Mouse (Mus musculus) myocyte (in vitro differentiated cells): ENCODE data around the gene Tspan9. TPM values are rescaled to one million over a fixed set of nuclear protein-coding genes. Genes with fewer than 3 reads are reported as not detected.
A peak's percentile ranks its signal among the peaks of the same experiment; 100 is the strongest.

Experiments used
- H3K27me3 ChIP-seq: one replicate; pipeline ENCODE4 v1.6.1; 2011; ENCODE audit not compliant: control insufficient read depth, insufficient read depth, insufficient read length
- H3K36me3 ChIP-seq: one replicate; pipeline ENCODE4 v1.6.1; 2011; ENCODE audit not compliant: control insufficient read depth, insufficient read depth
- H3K4me2 ChIP-seq: one replicate; pipeline ENCODE4 v1.6.1; 2011; ENCODE audit warnings: low read depth, control low read depth
- H3K4me3 ChIP-seq: one replicate; pipeline ENCODE4 v1.5.1; 2011; ENCODE audit warnings: mild to moderate bottlenecking, control low read depth, moderate library complexity
- H3K79me2 ChIP-seq: one replicate; pipeline ENCODE4 v1.6.1; 2011; ENCODE audit not compliant: control insufficient read depth, insufficient read depth
- H3ac ChIP-seq: one replicate; pipeline ENCODE4 v1.6.1; 2011; ENCODE audit not compliant: control insufficient read depth, insufficient read length
- CEBPB ChIP-seq: IDR thresholded peaks from 2 replicates; pipeline ENCODE4 v1.6.1; 2011; ENCODE audit warnings: mild to moderate bottlenecking, moderate library complexity; ENCODE audit not compliant: poor library complexity, insufficient read depth, severe bottlenecking
- E2F4 ChIP-seq: IDR thresholded peaks from one replicate; pipeline ENCODE4 v1.6.1; 2011; ENCODE audit warnings: mild to moderate bottlenecking, control low read depth, moderate library complexity; ENCODE audit not compliant: insufficient read depth
- MAX ChIP-seq: IDR thresholded peaks from one replicate; pipeline ENCODE4 v1.6.1; 2011; ENCODE audit warnings: low read depth, mild to moderate bottlenecking, control low read depth
- MYOD1 ChIP-seq, 3 experiments: IDR thresholded peaks; one replicate each; pipeline ENCODE4 v1.6.1; 2011; ENCODE audit warnings: control low read depth in 2 of 3, low read depth in 2 of 3, mild to moderate bottlenecking in 2 of 3, moderate library complexity in 1 of 3; ENCODE audit not compliant: insufficient read length in 2 of 3, control insufficient read depth in 1 of 3
- MYOG ChIP-seq, 3 experiments: IDR thresholded peaks; one replicate each; pipeline ENCODE4 v1.6.1; 2011; ENCODE audit warnings: control low read depth in 2 of 3, low read depth in 2 of 3, mild to moderate bottlenecking in 2 of 3; ENCODE audit not compliant: insufficient read length in 2 of 3, control insufficient read depth in 1 of 3, insufficient read depth in 1 of 3
- POLR2A ChIP-seq: IDR thresholded peaks from one replicate; pipeline ENCODE4 v1.6.1; 2011; ENCODE audit warnings: low read depth, mild to moderate bottlenecking, control low read depth, moderate library complexity; ENCODE audit not compliant: insufficient read length
- POLR2AphosphoS2 ChIP-seq: IDR thresholded peaks from one replicate; pipeline ENCODE4 v1.6.1; 2011; ENCODE audit warnings: low read depth, control low read depth; ENCODE audit not compliant: insufficient read length
- REST ChIP-seq: IDR thresholded peaks from one replicate; pipeline ENCODE4 v1.6.1; 2011; ENCODE audit warnings: mild to moderate bottlenecking, control low read depth, moderate library complexity; ENCODE audit not compliant: insufficient read depth, insufficient read length
- SRF ChIP-seq: IDR thresholded peaks from one replicate; pipeline ENCODE4 v1.6.1; 2011; ENCODE audit warnings: low read depth; ENCODE audit not compliant: control insufficient read depth, insufficient read length
- TCF12 ChIP-seq: IDR thresholded peaks from one replicate; pipeline ENCODE4 v1.6.1; 2011; ENCODE audit warnings: mild to moderate bottlenecking, control low read depth; ENCODE audit not compliant: poor library complexity, insufficient read depth, severe bottlenecking
- TCF3 ChIP-seq: IDR thresholded peaks from one replicate; pipeline ENCODE4 v1.6.1; 2011; ENCODE audit warnings: low read depth, control low read depth; ENCODE audit not compliant: insufficient read length
- USF1 ChIP-seq: IDR thresholded peaks from one replicate; pipeline ENCODE4 v1.6.1; 2011; ENCODE audit warnings: low read depth, mild to moderate bottlenecking, control low read depth, moderate library complexity
- polyA plus RNA-seq: library from polyadenylated mRNA; unstranded; fragments of >200 nt; fragmentation: generic; extraction: Trizol; gene quantifications from one replicate; pipeline ENCODE4 v1.2.1, GENCODE M21; 2012; ENCODE audit warnings: missing spikeins

The Tspan9 gene
- polyA plus RNA-seq, 1 experiment, result 227 TPM

- TF ChIP-seq TCF12 (no peak), SRF (no peak), POLR2AphosphoS2 (no peak), REST (no peak), CEBPB (no peak), POLR2A (no peak), TCF3 (no peak), MAX (no peak)
- Histone ChIP-seq H3K4me3 (no peak overlapping the region), H3K36me3 (no peaks in the 10 kb centered on the region), H3K4me2 (no peak overlapping the region), H3K27me3 (no peaks in the 10 kb centered on the region), H3ac (no peak overlapping the region), H3K79me2 (peaks cover 5% of the 10 kb centered on the region)
These were observed 162.9 kb downstream of the Tspan9 start for GRCm38 (mm10) chr6:127980381-127981045.

DNA sequence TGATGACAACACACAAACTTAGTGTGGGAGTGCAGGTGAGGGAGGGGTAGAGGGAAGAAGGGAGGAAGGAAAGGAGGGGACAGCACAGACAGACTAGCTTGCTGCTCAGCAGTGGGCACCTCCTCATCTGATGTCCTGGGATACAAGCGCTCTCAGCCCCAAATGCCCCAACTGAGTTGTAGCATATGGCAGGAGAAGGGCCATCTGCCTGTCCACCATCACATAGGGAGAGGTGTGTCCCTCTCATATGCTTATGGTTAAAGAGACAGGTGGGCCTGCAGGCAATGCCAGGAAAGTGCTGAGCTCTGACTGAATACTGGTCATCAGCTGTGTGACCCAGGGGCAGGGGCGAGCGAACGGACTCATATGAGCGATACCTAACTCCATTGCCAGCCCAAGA lies 163.6 kb downstream of the Tspan9 start:
- Histone ChIP-seq H3K4me2 (no peak overlapping the region), H3K27me3 (no peaks in the 10 kb centered on the region), H3K79me2 (peaks cover 5% of the 10 kb centered on the region), H3ac (no peak overlapping the region), H3K4me3 (no peak overlapping the region), H3K36me3 (no peaks in the 10 kb centered on the region)
- TF ChIP-seq SRF, result no peak
- no peak for TF ChIP-seq MAX
- TF ChIP-seq MYOD1 (IDR thresholded peaks at IDR 0.05; ENCODE audit: control insufficient read depth in 1 of 3, insufficient read length in 2 of 3, low read depth in 2 of 3), result no peak
- no peak for TF ChIP-seq USF1
- TF ChIP-seq POLR2A, result no peak
- no peak for TF ChIP-seq CEBPB
- TF ChIP-seq MYOG (IDR thresholded peaks at IDR 0.05; ENCODE audit: control insufficient read depth in 1 of 3, insufficient read depth in 1 of 3, insufficient read length in 2 of 3, low read depth in 2 of 3), result no peak
- TF ChIP-seq TCF3, result no peak
- TF ChIP-seq E2F4, result no peak

DNA sequence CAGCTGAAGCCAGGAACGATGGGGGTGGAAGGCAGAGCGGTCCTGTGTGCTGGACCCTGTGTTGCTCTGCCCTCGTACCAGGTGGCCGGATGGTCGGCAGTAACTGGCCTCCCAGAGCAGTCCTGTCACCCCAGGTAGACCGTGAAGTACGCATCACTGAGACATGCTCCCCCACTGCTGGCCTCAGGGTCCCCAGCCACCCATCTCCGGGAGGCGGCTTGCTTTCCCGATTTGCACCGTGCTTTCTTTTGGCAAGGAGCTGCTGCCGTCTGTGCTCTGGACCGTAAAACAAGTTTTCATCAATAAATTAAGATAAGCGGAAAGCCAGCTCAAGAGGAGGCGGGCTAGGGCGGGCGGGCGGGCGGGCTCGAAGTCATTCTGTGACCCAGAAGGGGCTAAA lies 164.5 kb downstream of the Tspan9 start:
- Histone ChIP-seq H3K4me2 (no peak overlapping the region), H3K4me3 (no peak overlapping the region), H3K36me3 (no peaks in the 10 kb centered on the region), H3K79me2 (peaks cover 5% of the 10 kb centered on the region), H3ac (no peak overlapping the region), H3K27me3 (no peaks in the 10 kb centered on the region)
- TF ChIP-seq REST, result no peak
- TF ChIP-seq MYOG (IDR thresholded peaks at IDR 0.05; ENCODE audit: control insufficient read depth in 1 of 3, insufficient read depth in 1 of 3, insufficient read length in 2 of 3, low read depth in 2 of 3), result peak in 1 of 3 experiments; percentile 30

DNA sequence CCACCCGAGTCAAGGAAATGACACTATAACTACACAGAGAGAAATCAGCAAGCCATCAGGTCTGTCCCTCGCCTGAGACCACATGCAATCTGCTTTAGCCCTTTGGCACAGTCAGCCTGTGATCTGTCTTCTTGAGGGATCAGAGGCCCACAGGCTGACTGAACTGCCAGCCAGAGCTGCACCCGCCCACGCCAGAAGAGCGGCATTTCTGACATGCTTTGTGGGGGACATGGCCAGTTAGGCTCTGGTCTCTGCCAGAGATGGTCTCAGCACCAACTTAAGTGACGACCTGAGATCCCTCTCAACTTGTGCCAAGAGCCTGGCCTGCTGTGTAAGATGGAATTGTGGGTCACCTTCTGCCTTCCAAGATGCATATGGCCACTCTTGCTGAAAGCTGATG lies 166.7 kb downstream of the Tspan9 start:
- Histone ChIP-seq H3K4me3 (no peak overlapping the region), H3K36me3 (no peaks in the 10 kb centered on the region), H3K4me2 (no peak overlapping the region), H3K79me2 (peaks cover 5% of the 10 kb centered on the region), H3ac (no peak overlapping the region), H3K27me3 (no peaks in the 10 kb centered on the region)
- TF ChIP-seq MYOG (IDR thresholded peaks at IDR 0.05; ENCODE audit: control insufficient read depth in 1 of 3, insufficient read depth in 1 of 3, insufficient read length in 2 of 3, low read depth in 2 of 3) (peak in 1 of 3 experiments; percentile 41), SRF (no peak)

- no peak overlapping the region for H3ac ChIP-seq
- peak overlapping the region; percentile 40 for H3K4me2 ChIP-seq
- no peaks in the 10 kb centered on the region for H3K79me2 ChIP-seq
- no peaks in the 10 kb centered on the region for H3K36me3 ChIP-seq
- TF ChIP-seq REST (no peak), MYOD1 (IDR thresholded peaks at IDR 0.05; ENCODE audit: control insufficient read depth in 1 of 3, insufficient read length in 2 of 3, low read depth in 2 of 3) (peak in 1 of 3 experiments; percentile 34), POLR2A (no peak), CEBPB (no peak), TCF3 (no peak), E2F4 (no peak), USF1 (no peak), TCF12 (no peak), SRF (no peak), MAX (no peak), POLR2AphosphoS2 (no peak), MYOG (IDR thresholded peaks at IDR 0.05; ENCODE audit: control insufficient read depth in 1 of 3, insufficient read depth in 1 of 3, insufficient read length in 2 of 3, low read depth in 2 of 3) (peak in 1 of 3 experiments; percentile 20)
- no peak overlapping the region for H3K4me3 ChIP-seq
- no peaks in the 10 kb centered on the region for H3K27me3 ChIP-seq
These were observed 169.4 kb downstream of the Tspan9 start for GRCm38 (mm10) chr6:127974000-127974399.
